Mouse (Mus musculus): ENCODE measurements around the gene Hnf1a.

Gene Hnf1a

DNA sequence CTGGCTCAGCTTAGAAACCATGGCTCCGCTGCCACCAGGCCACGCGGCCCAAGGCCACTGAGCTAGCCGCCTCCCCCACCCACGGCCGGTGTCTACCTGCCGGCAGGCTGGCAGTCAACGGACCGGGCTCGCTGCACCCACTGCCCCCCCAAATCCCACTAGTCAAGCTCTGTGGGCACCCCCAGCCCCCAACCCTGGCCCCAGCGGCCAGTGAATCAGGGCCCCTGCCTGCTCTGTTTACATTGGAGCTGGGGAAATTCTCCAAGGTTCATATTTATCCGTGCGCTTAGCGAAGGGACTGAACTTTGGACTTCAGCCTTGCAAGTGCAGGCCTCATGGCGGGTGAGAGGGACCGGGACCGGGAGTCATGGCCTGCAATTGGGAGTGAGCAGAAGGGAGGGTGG lies at the start of gene Hnf1a:
Gene Hnf1a (minus strand): TSS at position 271 of the 404 bp plus-strand sequence.
- no peak for DNase-seq (ENCODE audit: extremely low spot score, low read depth, low spot score)

DNA sequence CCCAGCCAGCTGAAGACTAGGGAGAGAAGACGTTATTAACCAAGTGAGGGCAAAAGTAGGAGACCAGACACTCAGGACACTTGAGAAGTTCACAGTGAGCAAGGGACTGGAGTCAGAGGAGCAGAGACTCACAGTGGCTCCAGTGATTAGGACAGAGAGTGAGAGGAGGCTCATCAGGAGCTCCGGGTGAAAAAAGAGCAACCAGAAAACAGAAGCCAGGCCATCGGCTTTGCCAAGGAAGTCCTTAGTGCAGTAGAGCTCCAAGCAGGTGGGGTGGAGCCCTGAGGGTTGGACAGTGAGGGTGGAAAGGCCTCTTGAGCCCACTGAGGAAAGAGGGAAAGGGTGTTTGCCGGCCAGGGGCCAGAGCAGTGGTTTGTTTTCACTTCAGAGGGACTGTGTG lies 47.9 kb upstream of the Hnf1a start:
- DNase-seq (ENCODE audit: extremely low spot score, low read depth, low spot score): no peak

DNA sequence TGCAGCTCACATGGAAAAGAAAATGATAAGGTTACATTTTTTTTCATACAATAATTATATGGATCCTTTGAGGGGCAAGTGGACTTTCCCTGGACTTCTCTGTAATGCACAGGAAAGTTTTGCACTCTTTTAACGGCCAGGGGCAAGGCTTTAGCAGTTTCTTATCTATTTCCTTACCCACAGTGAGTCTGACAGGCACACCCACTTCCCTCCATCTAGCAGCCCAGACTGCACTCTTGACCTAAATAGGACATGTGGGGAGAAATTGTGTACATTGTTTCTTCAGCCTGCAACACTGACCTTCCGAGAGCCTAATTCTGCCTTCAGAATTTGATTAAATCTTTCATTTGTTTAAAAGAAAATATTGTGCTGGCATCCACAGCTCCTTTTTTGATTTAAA lies 47.4 kb upstream of the Hnf1a start:
- no peak for DNase-seq (ENCODE audit: extremely low spot score, low read depth, low spot score)

DNA sequence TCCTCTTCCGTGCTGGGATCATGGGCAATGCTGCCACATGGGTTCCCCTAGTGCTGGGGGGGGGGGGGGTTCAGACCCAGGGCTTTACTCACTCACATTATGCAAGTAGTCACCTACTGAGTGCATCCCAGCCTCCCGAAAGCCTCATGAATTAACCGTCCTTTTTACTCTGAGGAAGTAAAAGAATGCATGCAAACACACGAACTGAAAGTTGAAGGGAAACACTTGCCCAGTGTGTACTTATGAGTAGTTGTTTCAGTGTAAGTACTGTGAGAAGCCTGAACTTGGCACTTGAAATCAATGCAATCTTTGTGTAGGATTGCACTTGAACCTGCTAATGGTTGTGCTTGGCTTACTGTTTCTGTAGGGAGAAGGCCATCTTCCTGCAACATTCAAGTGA lies 44.2 kb upstream of the Hnf1a start:
- DNase-seq (ENCODE audit: extremely low spot score, low read depth, low spot score): no peak

DNA sequence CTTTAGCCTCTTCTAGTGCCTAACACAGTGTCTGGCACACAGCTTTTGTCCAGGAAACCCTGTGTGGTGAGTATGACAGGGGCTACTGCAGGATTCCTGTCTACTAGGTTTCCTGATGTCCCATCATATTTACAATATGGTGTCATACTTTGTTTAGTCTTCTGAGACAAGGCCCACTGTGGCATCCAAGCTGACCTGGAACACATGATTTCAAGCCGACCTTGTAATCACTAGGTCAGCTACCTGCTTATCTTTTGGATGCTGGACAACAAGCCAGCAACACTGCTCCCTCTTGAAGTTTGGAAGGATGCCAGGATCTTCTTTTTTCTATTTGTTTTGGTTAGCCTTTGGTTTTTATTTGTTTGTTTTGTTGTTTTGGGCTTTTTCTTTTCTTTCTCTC lies 43.7 kb upstream of the Hnf1a start:
- no peak for DNase-seq (ENCODE audit: extremely low spot score, low read depth, low spot score)

DNA sequence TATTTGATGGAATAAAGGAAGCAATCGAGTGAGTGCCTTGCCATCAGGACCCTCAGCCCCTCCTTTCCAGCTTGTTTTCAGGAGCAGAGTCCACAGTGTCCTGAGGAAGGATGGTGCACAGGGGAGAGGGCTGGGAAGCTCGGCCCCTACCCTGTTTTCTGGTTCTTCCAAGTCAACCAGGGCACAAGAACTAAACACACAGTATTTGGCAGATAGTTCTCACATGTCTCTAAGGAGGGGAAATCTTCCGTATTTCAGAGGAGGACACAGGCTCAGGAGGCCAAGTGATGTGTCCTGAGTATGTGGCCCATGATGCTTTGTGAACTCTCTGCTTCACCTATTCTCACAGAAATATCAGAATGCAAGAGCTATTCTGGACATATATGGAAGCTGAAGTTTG lies 42.5 kb upstream of the Hnf1a start:
- DNase-seq (ENCODE audit: extremely low spot score, low read depth, low spot score): no peak

DNA sequence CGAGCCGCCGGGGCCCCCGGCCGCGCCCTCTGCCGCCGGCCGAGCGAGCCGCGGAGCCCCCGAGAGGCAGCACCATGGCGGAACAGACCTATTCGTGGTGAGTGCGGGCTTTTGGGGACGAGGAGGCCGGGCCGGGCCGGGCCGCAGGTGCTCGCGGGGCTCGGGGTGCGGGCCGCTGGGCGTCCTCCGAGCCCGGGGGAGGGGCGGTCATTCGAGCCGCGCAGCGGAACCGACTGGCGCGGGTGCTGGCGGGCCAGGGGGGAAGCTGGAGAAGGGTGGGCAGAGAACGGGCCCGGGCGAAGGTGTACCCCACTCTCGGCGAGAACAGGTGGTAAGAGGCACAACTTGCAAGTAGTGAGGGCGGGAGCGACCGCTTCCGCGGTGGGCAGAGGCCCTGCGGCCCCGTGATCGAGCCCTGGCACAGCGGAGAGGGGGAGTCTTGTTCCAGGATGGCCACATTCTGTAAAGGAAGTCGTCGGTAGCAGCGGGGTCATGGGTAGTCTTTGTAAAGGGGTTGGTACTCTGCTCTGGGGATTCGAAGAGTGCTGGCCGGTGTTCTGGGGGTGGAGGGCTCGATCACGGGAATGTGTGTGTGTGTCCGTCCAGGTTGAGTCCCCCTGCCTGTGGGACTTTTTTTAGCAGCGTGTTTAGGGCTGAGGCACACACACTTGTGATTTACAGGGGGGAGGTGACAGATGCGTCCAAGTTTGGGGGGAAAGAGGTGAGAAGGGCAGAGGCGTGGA lies 40.8 kb upstream of the Hnf1a start:
- no peak for DNase-seq (ENCODE audit: extremely low spot score, low read depth, low spot score)

DNA sequence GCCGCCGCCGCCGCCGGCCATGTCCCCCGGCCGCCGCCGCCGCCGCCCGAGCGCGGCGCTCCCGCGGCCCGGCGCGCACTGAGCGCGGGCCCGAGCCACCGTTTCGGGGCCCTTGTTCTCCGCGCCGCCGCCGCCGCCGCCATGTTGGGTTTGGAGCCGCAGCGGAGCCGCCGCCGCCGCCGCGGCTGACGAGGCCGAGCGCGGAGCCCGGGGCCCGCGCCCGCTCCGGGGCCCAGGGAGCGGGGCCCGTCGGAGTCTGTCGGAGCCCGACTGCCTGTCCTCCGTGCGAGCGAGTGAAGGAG lies 40.3 kb upstream of the Hnf1a start:
- DNase-seq (ENCODE audit: extremely low spot score, low read depth, low spot score): no peak

DNA sequence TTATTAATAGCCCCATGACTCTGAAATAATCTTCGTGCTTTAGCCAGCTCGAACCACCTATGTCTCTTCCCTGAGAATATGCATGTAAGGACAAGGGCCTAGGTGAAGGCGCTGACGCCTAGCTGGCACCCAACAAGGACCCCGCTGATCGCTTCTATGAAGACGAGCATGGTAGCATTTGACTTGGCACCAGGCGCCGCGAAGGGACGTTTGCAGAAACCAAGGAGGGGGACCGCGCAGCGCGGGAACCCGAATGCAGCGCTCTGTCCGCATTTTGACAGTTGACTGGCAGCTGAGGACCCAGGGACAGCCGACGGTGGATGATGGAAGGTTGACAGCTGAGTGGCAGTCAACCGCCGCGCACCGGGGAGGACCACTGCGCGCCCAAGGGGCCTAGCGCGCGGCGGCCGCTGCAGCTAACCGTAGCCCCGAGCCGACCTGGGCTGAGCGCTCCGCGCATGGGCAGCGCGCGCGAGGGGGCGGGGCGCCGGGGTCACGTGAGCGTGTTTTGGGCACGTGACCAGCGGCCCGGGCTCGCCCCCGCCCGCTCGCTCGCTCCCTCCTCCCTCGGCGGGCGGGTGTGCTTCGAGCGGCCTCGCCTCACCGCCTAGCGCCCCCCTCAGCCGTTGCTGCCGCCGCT lies 39.8 kb upstream of the Hnf1a start, which contains the start of gene Sppl3:
Gene Sppl3 (plus strand): TSS at position 561 of the 640 bp plus-strand sequence.
- peak; percentile 56 for DNase-seq (ENCODE audit: extremely low spot score, low read depth, low spot score)

DNA sequence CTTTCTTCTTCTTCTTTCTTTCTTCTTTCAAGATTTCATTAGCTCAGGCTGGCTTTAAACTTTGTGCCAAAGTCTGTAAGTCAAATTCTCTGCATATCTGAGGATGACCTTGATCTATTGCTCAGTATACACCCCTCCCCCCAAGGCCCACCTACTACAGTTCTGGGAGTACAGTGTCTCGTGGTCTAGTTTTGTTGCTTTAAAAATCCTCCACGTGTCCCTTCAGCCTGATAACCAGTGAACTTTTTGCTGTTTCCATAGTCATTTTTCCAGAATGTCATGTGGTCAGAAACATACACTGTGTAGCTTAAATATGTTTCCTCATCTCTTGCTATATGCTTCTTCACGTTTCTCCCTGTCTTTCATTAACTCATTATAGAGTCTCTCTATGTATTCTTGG lies 39.1 kb upstream of the Hnf1a start:
- no peak for DNase-seq (ENCODE audit: extremely low spot score, low read depth, low spot score)

DNA sequence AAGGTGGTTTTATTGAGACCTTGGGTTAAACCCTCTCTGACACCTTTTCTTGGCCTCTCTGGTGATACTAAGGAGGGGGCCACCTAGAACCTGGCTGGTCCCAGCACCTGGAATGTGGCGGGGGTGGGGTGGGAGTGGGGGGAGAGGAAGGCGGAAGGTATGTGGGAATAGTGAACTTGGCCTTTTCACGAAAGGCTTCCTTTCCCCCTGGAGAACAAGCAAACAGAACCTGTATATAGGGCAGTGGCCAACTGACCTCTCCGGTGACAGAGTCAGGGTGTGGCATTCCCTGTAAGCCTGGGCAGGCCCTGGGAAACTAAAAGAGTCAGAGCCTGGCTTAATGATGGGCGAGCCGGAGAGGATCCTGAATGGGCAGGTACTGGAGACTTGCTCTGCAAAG lies 38.2 kb upstream of the Hnf1a start:
- no peak for DNase-seq (ENCODE audit: extremely low spot score, low read depth, low spot score)

DNA sequence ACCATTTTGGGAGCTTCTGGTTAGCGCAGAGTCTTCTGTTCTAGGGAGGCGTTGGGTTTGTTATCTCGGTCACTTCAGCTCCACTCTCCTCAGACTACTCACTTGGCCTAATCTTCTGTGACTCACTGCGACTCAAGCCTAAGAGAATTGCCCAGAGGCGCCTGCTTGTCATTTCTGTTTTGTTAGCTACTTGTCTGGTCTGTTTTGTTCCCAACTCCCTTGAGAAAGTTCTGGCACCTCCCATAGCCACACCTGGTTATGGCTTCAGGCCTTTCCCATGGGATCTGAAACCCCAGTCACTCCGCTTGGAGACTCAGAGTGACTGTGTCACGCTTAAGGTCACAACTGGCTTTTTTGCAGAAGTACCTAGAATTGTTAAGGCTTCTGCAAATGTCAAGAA lies 37.4 kb upstream of the Hnf1a start:
- no peak for DNase-seq (ENCODE audit: extremely low spot score, low read depth, low spot score)

DNA sequence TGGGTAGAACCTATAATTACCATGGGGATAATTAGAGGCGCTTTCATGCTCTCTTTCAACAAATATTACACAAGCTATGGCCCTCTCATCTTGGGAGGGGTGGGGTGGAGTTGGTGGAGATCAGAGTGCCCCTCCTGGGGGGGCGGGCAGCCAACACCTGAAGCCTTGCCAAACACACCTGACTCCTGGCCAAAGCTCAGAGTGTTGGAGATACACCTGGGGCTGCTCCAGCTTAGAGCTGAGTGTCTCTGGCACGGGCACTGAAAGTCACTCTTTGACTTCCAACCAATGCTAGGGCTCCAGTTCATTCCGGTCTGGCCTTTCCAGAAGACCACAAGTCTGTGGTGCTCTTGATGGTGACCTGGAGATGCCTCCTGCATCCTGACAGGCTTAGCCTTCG lies 36.9 kb upstream of the Hnf1a start:
- no peak for DNase-seq (ENCODE audit: extremely low spot score, low read depth, low spot score)

DNA sequence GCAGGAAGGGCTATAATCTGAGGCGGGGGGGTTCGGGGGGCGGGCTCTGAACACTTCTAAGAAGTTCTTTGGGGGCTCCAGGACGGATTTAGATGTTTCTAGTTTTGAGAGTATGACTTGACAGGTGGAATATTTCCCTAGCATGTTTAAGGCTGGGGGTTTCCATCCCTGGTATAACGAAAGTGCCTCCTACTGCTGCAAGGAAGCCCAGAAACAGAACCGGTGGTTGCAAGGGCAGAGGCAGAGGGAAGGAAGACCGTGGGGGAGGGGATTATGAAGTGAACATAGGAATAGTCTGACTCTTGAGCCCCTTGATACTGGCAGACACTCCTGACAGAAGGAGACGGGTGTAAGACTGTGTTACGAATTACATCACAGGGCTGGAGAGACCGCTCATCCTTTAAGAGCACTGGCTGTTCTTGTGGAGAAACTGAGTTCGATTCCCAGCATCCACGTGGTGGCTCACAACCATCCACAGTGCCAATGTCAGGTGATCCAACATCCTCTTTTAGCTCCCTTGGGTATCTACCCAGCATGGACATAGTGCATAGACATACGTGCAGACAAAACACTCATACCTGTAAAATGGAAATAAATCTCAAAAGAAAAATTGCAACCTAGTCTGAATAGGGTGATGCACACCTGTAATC lies 32.5 kb upstream of the Hnf1a start:
- DNase-seq (ENCODE audit: extremely low spot score, low read depth, low spot score): no peak

DNA sequence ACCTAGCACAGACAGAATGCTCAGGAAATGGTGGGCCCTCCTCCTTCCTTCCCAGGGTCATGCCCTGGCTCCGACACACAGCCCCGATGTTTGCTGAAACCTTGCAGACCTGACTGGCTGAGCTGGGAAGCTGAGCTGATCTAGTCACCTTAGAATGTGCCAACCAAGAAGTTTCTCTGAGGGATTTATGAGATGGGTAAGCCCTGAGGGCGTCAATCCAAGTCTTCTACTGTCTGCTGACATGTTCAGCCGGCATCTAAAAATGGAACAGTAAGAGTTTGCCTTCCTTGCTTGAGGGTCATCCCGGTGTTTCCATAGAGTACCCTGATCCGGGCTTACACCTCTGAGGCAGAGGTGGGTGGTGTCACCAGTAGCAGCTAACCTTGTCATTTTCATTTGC lies 31.9 kb upstream of the Hnf1a start:
- DNase-seq (ENCODE audit: extremely low spot score, low read depth, low spot score): no peak

DNA sequence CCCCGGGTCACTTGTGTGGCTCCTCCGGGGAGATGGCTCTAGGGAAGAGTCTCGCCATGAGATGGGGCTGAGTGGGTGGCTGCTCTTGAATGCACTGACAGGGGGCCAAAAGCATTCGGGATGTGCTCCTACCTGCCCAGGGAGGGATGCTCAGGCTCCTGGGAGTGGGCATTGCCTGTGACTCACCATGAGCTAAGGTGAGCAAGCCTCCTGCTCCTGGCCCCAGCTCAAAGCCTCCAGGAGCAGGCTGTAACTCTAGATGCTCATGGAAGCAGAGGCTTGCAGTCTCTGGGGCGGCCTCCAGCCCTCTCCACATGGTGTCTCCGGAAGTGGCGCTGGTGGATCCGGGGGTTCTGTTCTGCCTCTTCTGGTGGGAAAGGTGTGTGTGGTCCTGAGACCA lies 30.6 kb upstream of the Hnf1a start:
- no peak for DNase-seq (ENCODE audit: extremely low spot score, low read depth, low spot score)

DNA sequence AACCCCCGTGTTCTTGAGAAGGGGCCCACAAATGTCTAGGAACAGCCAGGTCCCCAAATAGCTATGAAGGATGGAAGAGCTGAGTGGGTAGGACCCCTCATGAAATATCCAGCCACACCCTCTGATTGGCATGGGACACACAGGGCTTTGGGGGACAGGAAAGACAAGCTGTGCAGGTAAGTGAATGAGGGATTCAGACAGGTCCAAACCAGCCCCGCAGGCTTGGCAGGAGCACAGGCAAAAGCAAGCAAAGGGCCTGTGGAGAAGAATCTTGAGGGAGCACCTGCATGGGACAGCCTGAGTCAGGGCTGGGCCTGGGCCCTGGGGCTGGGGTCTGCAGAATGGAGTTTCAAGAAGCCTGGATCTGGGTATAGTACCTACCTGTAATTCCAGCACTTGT lies 29.6 kb upstream of the Hnf1a start:
- DNase-seq (ENCODE audit: extremely low spot score, low read depth, low spot score): no peak

DNA sequence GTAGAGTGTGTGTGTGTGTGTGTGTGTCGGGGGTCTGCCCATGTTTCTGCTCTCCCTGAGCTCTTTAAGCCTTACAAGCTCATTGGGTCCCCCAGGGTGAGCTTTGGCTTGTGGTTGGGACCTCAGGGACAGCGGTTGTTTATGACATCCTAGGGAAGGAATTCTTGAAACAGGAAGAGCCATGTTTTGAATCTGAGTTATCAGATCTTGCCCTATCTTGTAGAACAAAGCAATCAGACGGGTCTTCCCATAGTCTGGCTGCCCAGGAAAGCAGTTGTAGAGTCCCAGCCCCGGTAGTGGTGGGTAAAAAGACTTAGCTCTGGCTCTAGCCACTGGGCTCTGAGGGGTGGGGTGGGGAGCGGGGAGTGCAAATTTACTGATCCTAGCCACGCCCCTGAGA lies 26.4 kb upstream of the Hnf1a start:
- DNase-seq (ENCODE audit: extremely low spot score, low read depth, low spot score): no peak

DNA sequence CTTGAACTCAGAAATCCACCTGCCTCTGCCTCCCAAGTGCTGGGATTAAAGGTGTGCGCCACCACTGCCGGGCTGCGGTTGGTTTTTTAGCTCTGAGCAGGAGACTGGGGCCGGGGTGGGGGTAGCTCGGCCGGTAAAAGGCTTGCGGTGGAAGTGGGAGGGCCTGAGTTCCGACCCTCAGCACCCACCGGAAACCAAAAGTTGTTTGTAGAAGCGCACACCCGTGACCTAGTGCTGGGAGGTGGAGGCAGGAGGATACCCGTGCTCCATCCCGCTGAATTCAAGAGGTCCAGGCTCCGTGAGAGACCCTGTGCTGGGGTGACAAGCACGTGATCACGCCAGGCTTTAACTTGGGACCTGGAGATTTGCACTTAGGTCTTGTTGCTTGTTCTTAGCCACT lies 25.6 kb upstream of the Hnf1a start:
- no peak for DNase-seq (ENCODE audit: extremely low spot score, low read depth, low spot score)

DNA sequence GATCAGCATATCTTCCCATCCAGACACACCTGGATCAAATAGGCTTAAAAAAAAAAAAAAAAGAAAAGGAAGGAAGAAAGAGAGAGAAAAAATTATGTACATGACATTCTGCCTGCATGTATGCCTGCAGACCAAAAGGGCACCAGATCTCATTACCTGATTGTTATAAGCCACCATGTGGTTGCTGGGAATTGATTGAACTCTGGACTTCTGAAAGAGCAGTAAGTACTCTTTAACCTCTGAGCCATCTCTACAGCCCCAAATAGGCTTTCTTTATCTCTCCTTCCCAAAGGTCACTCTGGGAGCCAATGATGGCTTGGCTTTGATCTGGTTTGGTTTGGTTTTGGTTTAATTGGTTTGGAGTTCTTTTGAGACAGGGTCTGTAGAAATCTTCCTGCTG lies 14.2 kb upstream of the Hnf1a start:
- no peak for DNase-seq (ENCODE audit: extremely low spot score, low read depth, low spot score)

DNA sequence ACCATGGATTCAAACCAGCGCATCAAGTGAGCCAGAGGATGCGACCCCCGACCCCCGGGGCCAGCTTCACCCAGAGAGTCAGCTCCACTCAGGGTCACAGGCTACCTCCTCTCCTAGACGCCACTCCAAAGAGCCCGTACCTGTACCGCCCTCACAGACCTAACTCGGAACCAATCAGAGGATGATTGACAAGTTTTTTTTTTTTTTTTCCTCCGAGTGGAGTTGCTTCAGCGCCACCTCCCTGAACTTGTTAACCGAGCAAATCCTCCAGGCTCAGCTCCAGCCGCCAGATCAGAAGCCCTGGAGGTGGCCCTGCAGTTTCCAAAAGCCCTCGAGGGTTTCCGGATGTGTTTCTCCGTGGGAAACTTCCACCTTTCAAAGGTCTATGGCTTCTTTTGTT lies 11.1 kb upstream of the Hnf1a start:
- no peak for DNase-seq (ENCODE audit: extremely low spot score, low read depth, low spot score)

DNA sequence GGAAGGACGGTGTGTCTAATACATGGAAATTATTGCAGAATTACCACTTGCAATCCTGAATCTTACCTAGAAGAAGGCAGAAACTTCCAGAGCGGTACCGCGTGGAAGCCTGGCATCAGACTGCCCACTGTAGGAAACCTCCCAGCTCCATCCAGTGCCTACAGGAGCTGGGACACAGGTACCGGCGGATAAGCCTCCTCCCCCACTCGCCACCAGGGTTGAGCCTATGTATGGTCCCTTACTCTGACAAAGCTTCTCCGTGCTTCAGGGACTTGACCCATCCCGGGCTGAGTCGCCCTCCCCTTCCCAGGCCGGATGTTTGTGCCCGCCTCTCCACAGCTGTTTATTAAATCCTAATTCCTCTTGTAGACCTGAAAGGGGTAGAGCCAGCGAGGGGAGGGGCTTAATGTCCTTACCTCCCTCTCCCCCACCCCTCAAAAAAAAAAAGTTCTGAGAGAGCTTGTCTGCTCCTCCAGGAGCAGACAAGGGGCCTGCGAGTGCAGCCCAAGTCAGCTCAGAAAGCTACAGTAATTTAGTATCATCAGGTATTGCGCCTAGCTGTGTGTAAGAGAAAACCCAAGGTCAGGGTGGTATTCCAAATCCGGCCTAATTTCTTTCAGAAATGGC lies 9.3 kb upstream of the Hnf1a start:
- no peak for DNase-seq (ENCODE audit: extremely low spot score, low read depth, low spot score)

Data from hindlimb bud, embryonic 11.5 days (tissue).